Mouse (Mus musculus) ES-Bruce4 (cell line): ENCODE results near the gene Tmem267.

Experiments used
- CTCF ChIP-seq: IDR thresholded peaks from one replicate; pipeline ENCODE4 v1.8.1; 2011; ENCODE audit warnings: low read depth, low read length
- EP300 ChIP-seq: IDR thresholded peaks from 2 replicates; pipeline ENCODE4 v1.6.1; 2011; ENCODE audit warnings: low read depth, low read length; ENCODE audit not compliant: insufficient read depth
- POLR2A ChIP-seq: IDR thresholded peaks from one replicate; pipeline ENCODE4 v1.8.1; 2011; ENCODE audit warnings: low read length; ENCODE audit not compliant: insufficient read depth

DNA sequence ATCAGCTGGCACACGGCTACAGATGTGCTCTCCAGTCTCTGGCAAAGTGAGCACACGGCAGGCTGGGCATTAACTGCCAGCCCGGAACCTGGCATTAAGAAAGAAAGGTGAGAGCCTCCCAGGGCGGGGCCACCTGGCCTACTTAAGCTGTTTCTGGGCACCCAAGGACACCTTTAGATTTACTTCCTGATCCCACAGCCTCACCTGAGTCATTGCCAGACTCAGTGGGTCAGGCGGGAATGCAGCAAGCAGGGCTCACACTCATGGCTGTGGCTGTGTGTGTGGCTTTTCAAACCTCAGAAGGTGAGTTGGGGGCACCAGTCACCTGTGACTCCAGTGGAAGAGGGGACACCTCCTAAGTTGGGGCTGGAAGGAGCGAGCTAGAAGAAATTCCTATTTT, 135.8 kb downstream of the Tmem267 start, which contains the start of gene Ccl28:
- no peak for TF ChIP-seq CTCF
- TF ChIP-seq EP300 = no peak
- no peak for TF ChIP-seq POLR2A
